Mouse (Mus musculus) bone marrow, adult 2 months (tissue): ENCODE measurements at regions not wholly inside any gene's neighbourhood (a gene's known extent, or its start where the extent isn't known, plus 50 kb on each side); places are given as distances from the start of the nearest gene placed in this dataset.

Source experiments
- CTCF ChIP-seq: fragments of 200-500 bp; IDR thresholded peaks from 2 replicates; pipeline ENCODE4 v1.5.1; 2011; ENCODE audit warnings: low read length, control low read depth; ENCODE audit not compliant: control insufficient read depth, insufficient read depth
- POLR2A ChIP-seq: fragments of 200-500 bp; IDR thresholded peaks from 2 replicates; pipeline ENCODE4 v1.6.1; 2011; ENCODE audit warnings: low read depth, mild to moderate bottlenecking, control low read depth, low read length, borderline replicate concordance; ENCODE audit not compliant: control insufficient read depth

DNA sequence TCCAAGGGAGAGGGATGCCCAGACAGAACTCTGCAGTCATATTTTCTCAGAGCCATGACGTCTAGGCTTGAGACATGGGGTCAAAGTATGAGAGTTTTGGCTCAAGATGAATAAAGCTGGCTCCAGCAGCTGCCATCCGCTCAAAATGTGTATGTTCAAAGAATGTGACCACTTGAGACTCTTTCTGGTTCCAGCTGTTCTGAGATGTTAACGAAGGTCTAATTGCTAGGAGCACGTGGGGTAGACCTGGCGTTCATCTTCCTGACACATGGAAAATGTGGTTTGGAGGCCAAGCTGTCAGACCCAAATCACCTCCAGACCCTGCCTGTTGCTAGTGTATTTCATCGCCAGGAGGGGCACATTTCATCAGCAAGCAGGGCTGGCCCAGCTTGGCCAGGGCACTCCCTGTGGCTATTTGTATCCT is 58.9 kb upstream of the Ankrd1 start:
- TF ChIP-seq CTCF, result no peak
- no peak for TF ChIP-seq POLR2A
